Mouse (Mus musculus) layer of hippocampus, adult 18-20 months (tissue): ENCODE measurements at regions not wholly inside any gene's neighbourhood (a gene's known extent, or its start where the extent isn't known, plus 50 kb on each side); places are given as distances from the start of the nearest gene placed in this dataset.
A peak's percentile ranks its signal among the peaks of the same experiment; 100 is the strongest.
"Not testable (repeated sequence)": the region's sequence is repeated elsewhere in the genome, so short reads cannot be mapped to it uniquely, and the experiment has no call there.

ENCODE experiments used
- DNase-seq, 2 experiments: peaks; one replicate each; pipeline ENCODE4 v3.0.0; 2022; ENCODE audit warnings: low spot score in 2 of 2

- peak; percentile 63 to 81 for DNase-seq
Observed at GRCm38 (mm10) chr9:48047846-48048245, 114.0 kb upstream of the Nxpe4 start.

GRCm38 (mm10) chr9:48053580-48053979, 108.2 kb upstream of the Nxpe4 start:
- no peak for DNase-seq

- no peak for DNase-seq
Observed at GRCm38 (mm10) chr9:48055246-48055645, 106.6 kb upstream of the Nxpe4 start.

GRCm38 (mm10) chr9:48058599-48058998, 103.2 kb upstream of the Nxpe4 start:
- no peak for DNase-seq

- no peak for DNase-seq
Observed at GRCm38 (mm10) chr9:48059549-48060165, 102.2 kb upstream of the Nxpe4 start.

- no peak for DNase-seq
Observed at GRCm38 (mm10) chr9:48060996-48061395, 100.8 kb upstream of the Nxpe4 start.

- peak; percentile 56 to 71 for DNase-seq
Observed at GRCm38 (mm10) chr9:48066730-48067345, 95.0 kb upstream of the Nxpe4 start.

GRCm38 (mm10) chr9:48072592-48072991, 89.2 kb upstream of the Nxpe4 start:
- DNase-seq, result no peak

GRCm38 (mm10) chr9:48073096-48073495, 88.7 kb upstream of the Nxpe4 start:
- DNase-seq, result peak in 1 of 2 experiments; percentile 53

- DNase-seq, result no peak
Observed at GRCm38 (mm10) chr9:48075661-48076240, 86.1 kb upstream of the Nxpe4 start.

GRCm38 (mm10) chr9:48082461-48082860, 79.4 kb upstream of the Nxpe4 start:
- no peak for DNase-seq

- not testable (repeated sequence) for DNase-seq
Observed at GRCm38 (mm10) chr9:48084196-48084595, 77.6 kb upstream of the Nxpe4 start.

GRCm38 (mm10) chr9:48089661-48090060, 72.2 kb upstream of the Nxpe4 start:
- no peak for DNase-seq

GRCm38 (mm10) chr9:48094756-48095155, 67.1 kb upstream of the Nxpe4 start:
- DNase-seq, result no peak

GRCm38 (mm10) chr9:48099846-48100245, 62.0 kb upstream of the Nxpe4 start:
- DNase-seq, result no peak

GRCm38 (mm10) chr9:48106441-48107167, 55.2 kb upstream of the Nxpe4 start:
- DNase-seq, result no peak

GRCm38 (mm10) chr9:48108994-48109619, 52.7 kb upstream of the Nxpe4 start:
- DNase-seq, result no peak

GRCm38 (mm10) chr9:48111316-48111890, 50.4 kb upstream of the Nxpe4 start:
- DNase-seq, result peak; percentile 37 to 69
